In the genomic region with DNA sequence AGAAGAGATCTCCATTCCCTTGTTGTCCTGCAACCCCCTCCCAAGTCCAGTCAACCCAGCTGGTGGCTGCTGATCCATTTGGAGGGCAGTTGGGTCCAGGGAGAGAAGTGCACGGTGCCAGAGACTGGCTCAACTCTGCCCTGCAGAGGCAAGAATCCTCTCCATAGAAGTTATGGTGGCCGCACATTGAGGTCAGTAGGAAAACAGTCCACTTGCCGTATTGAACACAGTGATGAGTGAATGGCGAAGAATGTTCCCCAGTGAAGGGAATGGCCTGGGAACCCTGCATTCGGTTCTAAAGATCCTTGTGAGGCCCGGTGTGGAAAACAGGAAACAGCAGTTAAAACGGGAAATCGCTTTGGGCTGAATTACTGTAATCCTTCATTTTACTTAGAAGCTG, we compare ENCODE assay signal across 14 mouse cellular contexts. TPM values are rescaled to one million over a fixed set of nuclear protein-coding genes. Genes with fewer than 3 reads are reported as not detected.
A peak's percentile ranks its signal among the peaks of the same experiment; 100 is the strongest.
DNase-seq lines count a peak whose midpoint lies in the region; ATAC-seq and TF ChIP-seq lines count a peak whose summit lies in the region.
"Had no signal": no experiment of that assay in that cellular context is flagged by ENCODE, and none has a peak within 500 bp of the region (broad histone marks: within the 10 kb centered on the region; RNA-seq: fewer than 3 reads in every experiment).

No protein-coding gene starts in this region.

- H3K27ac ChIP-seq in cerebellum, adult 2 months (ENCODE audit: insufficient read depth, low read length): peak overlapping the region; percentile 21; the same call in 1 of the 2 replicates
- H3K27ac ChIP-seq in hindbrain, postnatal 0 days: peak overlapping the region; percentile 16; the same call in 1 of the 2 replicates
- H3K27ac ChIP-seq in hindbrain, embryonic 11.5 days (ENCODE audit: low read depth, low read length): no peak overlapping the region
- 0 out of 2 replicates have a peak overlapping the region, but pooled peaks have one; percentile 17 for H3K27ac ChIP-seq in spleen, adult 2 months (ENCODE audit: insufficient read depth, low read length)
- H3K27ac ChIP-seq: liver, embryonic 14.5 days; macrophage; neural tube, embryonic 15.5 days had no signal

- WGBS in cerebellum, adult 2 months: 63% methylated on average over 8 of the region's 8 CpGs
- 62% methylated on average over 8 of the region's 8 CpGs for WGBS in hindbrain, postnatal 0 days
- WGBS in hindbrain, embryonic 11.5 days: 65% methylated on average over 8 of the region's 8 CpGs
- WGBS in spleen, adult 2 months: 56% methylated on average over 8 of the region's 8 CpGs

- H3K9me3 ChIP-seq in hindbrain, postnatal 0 days (ENCODE audit: low read length): no peaks in the 10 kb centered on the region
- no peaks in the 10 kb centered on the region for H3K9me3 ChIP-seq in hindbrain, embryonic 11.5 days (ENCODE audit: control insufficient read depth, low read length)
- H3K9me3 ChIP-seq: neural tube, embryonic 15.5 days had no signal

- no peaks in the 10 kb centered on the region for H3K36me3 ChIP-seq in hindbrain, postnatal 0 days (ENCODE audit: insufficient read depth, low read length)
- H3K36me3 ChIP-seq in hindbrain, embryonic 11.5 days (ENCODE audit: control insufficient read depth, insufficient read depth, low read length): no peaks in the 10 kb centered on the region
- no peaks in the 10 kb centered on the region for H3K36me3 ChIP-seq in spleen, adult 2 months (ENCODE audit: control insufficient read depth, insufficient read depth, low read length)
- H3K36me3 ChIP-seq: neural tube, embryonic 15.5 days had no signal

- no peak for TF ChIP-seq POLR2A in cerebellum, adult 2 months (IDR thresholded peaks at IDR 0.05; ENCODE audit: borderline replicate concordance, insufficient read depth, low read length)
- TF ChIP-seq POLR2A in spleen, adult 2 months (IDR thresholded peaks at IDR 0.05; ENCODE audit: low read depth, low read length): no peak

- DNase-seq in cerebellum, adult 2 months: no peak
- DNase-seq in cerebellum, adult 9-10 months: no peak
- DNase-seq in hindbrain, postnatal 0 days (ENCODE audit: low spot score): no peak
- no peak for DNase-seq in hindbrain, embryonic 11.5 days (ENCODE audit: low spot score)
- DNase-seq in spleen, adult 2 months (ENCODE audit: low read depth in 1 of 2, low spot score in 2 of 2): no peak
- no peak for DNase-seq in spleen, postnatal 4 days (ENCODE audit: low spot score in 2 of 2)
- DNase-seq in ovary, postnatal 10 days (ENCODE audit: low spot score): no peak
- no peak for DNase-seq in right cerebral cortex, adult 2 months (ENCODE audit: low spot score in 2 of 2)
- DNase-seq: adrenal gland, postnatal 10 days had no signal

- TF ChIP-seq CTCF in cerebellum, adult 2 months (IDR thresholded peaks at IDR 0.05; ENCODE audit: borderline replicate concordance, insufficient read depth, low read depth, low read length): no peak
- TF ChIP-seq CTCF in hindbrain, postnatal 0 days (IDR thresholded peaks at IDR 0.05; ENCODE audit: low read depth): no peak
- no peak for TF ChIP-seq CTCF in spleen, adult 2 months (IDR thresholded peaks at IDR 0.05; ENCODE audit: extremely low read depth, insufficient read depth, insufficient read length, insufficient replicate concordance)

- ATAC-seq in hindbrain, postnatal 0 days: no peak
- no peak for ATAC-seq in hindbrain, embryonic 11.5 days (ENCODE audit: low FRiP score)
- ATAC-seq: inflammation-experienced regulatory T-cells, adult 6 months had no signal

- H3K4me1 ChIP-seq in cerebellum, adult 2 months (ENCODE audit: control insufficient read depth, insufficient read depth, low read length): no peaks in the 10 kb centered on the region; the same call in 1 of the 2 replicates
- no peaks in the 10 kb centered on the region for H3K4me1 ChIP-seq in hindbrain, postnatal 0 days (ENCODE audit: insufficient read depth, low read length)
- H3K4me1 ChIP-seq in hindbrain, embryonic 11.5 days (replicated peaks; ENCODE audit: control insufficient read depth, insufficient read depth, low read length): 0 out of 2 replicates have a peak, but pooled peaks cover 2% of the 10 kb centered on the region
- H3K4me1 ChIP-seq in spleen, adult 2 months (ENCODE audit: control insufficient read depth, insufficient read depth, insufficient read length): peaks cover 35% of the 10 kb centered on the region

- H3K27me3 ChIP-seq in cerebellum, adult 2 months (ENCODE audit: control insufficient read depth, insufficient read depth, low read length): no peaks in the 10 kb centered on the region
- H3K27me3 ChIP-seq in hindbrain, postnatal 0 days (ENCODE audit: insufficient read depth, low read length): no peaks in the 10 kb centered on the region
- no peaks in the 10 kb centered on the region for H3K27me3 ChIP-seq in hindbrain, embryonic 11.5 days (ENCODE audit: control insufficient read depth, insufficient read depth, low read length)
- no peaks in the 10 kb centered on the region for H3K27me3 ChIP-seq in spleen, adult 2 months (ENCODE audit: control insufficient read depth, insufficient read depth, low read length)
- H3K27me3 ChIP-seq: neural tube, embryonic 15.5 days had no signal

- H3K4me3 ChIP-seq in cerebellum, adult 2 months (replicated peaks; ENCODE audit: insufficient read depth, low read depth, low read length): no peak overlapping the region
- no peak overlapping the region for H3K4me3 ChIP-seq in hindbrain, postnatal 0 days (ENCODE audit: low read length)
- H3K4me3 ChIP-seq in hindbrain, embryonic 11.5 days (ENCODE audit: low read depth, low read length): no peak overlapping the region
- H3K4me3 ChIP-seq in spleen, adult 2 months (ENCODE audit: extremely low read depth, insufficient read depth, insufficient read length): no peak overlapping the region
- H3K4me3 ChIP-seq: left cerebral cortex, adult 2 months; neural tube, embryonic 15.5 days had no signal

- H3K4me2 ChIP-seq in hindbrain, postnatal 0 days (ENCODE audit: low read depth, low read length): no peak overlapping the region
- no peak overlapping the region for H3K4me2 ChIP-seq in hindbrain, embryonic 11.5 days (replicated peaks; ENCODE audit: low read depth, low read length)
- H3K4me2 ChIP-seq: neural tube, embryonic 15.5 days had no signal

- H3K9ac ChIP-seq in hindbrain, postnatal 0 days (replicated peaks; ENCODE audit: low read length): 0 out of 2 replicates have a peak overlapping the region, but pooled peaks have one; percentile 0
- H3K9ac ChIP-seq in hindbrain, embryonic 11.5 days (ENCODE audit: low read depth, low read length): no peak overlapping the region
- H3K9ac ChIP-seq: liver, embryonic 14.5 days; neural tube, embryonic 15.5 days had no signal

RNA-seq across cellular contexts. Expression of gene Myo1e, which starts 56.0 kb away (rescaled TPM):
- 7.6 and 8.1 TPM in 2 replicates for polyA plus RNA-seq in cerebellum, adult 2 months (2012; rRNA removed)
- 5.7 and 8.9 TPM in 2 replicates for total RNA-seq in hindbrain, postnatal 0 days (2014; rRNA removed)
- 5.4 and 6.5 TPM in 2 replicates for polyA plus RNA-seq in hindbrain, postnatal 0 days (2015; fragmentation: Nextera tagmentation; extraction: Ambion mirVana)
- 10.0 and 10.8 TPM in 2 replicates for polyA plus RNA-seq in hindbrain, embryonic 11.5 days (2014; fragmentation: Nextera tagmentation; extraction: Ambion mirVana)
- 15.4 and 16.6 TPM in 2 replicates for polyA plus RNA-seq in spleen, adult 2 months (2012; rRNA removed)
